ENCODE assay signal across 8 mouse cellular contexts in the genomic region with DNA sequence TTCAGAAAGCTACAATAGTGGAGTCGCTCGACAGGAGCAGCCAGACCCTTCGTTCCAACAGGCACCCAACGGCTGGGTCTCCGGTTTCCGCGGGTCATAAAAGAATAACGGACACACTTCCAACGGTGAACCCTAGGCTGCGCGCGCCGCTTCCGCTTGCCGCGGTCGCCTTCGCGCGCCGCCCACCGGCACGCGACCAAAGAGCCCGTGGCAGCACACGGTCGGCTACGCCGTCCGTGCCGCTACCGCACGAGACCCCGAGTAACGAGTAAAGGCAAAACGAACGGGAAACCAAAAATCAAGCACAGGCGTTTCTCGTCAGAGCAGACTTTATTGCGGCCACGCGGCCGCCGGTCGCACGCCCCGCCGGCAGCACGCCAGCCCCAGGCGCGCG. TPM values are rescaled to one million over a fixed set of nuclear protein-coding genes. Genes with fewer than 3 reads are reported as not detected.
DNase-seq lines count a peak whose midpoint lies in the region.

No protein-coding gene starts in this region.

- peak overlapping the region; percentile 96 for H3K27ac ChIP-seq in embryonic facial prominence, embryonic 10.5 days (replicated peaks)

- peak overlapping the region; percentile 100 for H3K4me3 ChIP-seq in embryonic facial prominence, embryonic 10.5 days

- no peaks in the 10 kb centered on the region for H3K27me3 ChIP-seq in embryonic facial prominence, embryonic 10.5 days (replicated peaks; ENCODE audit: low read depth, poor library complexity, severe bottlenecking)

- H3K36me3 ChIP-seq in embryonic facial prominence, embryonic 10.5 days (replicated peaks) = peaks cover 21% of the 10 kb centered on the region

- DNase-seq in 3T3-L1 (ENCODE audit: low read depth, low spot score) (peak; percentile 86), liver (peak; percentile 89)
- DNase-seq in adrenal gland, postnatal 14 days = peak; percentile 93
- peak; percentile 88 for DNase-seq in embryonic facial prominence, embryonic 10.5 days (ENCODE audit: low spot score)
- peak; percentile 98 for DNase-seq in heart, adult 11 months
- peak; percentile 75 for DNase-seq in kidney, adult 8-10 months
- DNase-seq in monocyte, adult 2 months (ENCODE audit: low read depth in 1 of 2, low spot score in 2 of 2) = peak; percentile 34 to 58
- DNase-seq in spleen, postnatal 36 days (ENCODE audit: low spot score in 2 of 2) = peak; percentile 73 to 82

- H3K4me1 ChIP-seq in embryonic facial prominence, embryonic 10.5 days = peaks cover 34% of the 10 kb centered on the region

- under 1% methylated on average over 52 of the region's 52 CpGs for WGBS in embryonic facial prominence, embryonic 10.5 days

- no peaks in the 10 kb centered on the region for H3K9me3 ChIP-seq in embryonic facial prominence, embryonic 10.5 days

RNA-seq across cellular contexts. Expression of gene Yy1, which starts 0.6 kb away (rescaled TPM):
- 74.2 and 77.6 TPM in 2 replicates for total RNA-seq in adrenal gland, postnatal 14 days (2021)
- polyA plus RNA-seq in embryonic facial prominence, embryonic 10.5 days (2016; fragmentation: Nextera tagmentation; extraction: Ambion mirVana) = 14.0 and 15.0 TPM in 2 replicates

RNA-seq across cellular contexts. Expression of gene Slc25a29, which starts 43.5 kb away (rescaled TPM):
- 13.5 and 16.2 TPM in 2 replicates for total RNA-seq in adrenal gland, postnatal 14 days (2021)
- polyA plus RNA-seq in embryonic facial prominence, embryonic 10.5 days (2016; fragmentation: Nextera tagmentation; extraction: Ambion mirVana) = 12.9 and 13.6 TPM in 2 replicates

RNA-seq across cellular contexts. Expression of gene Slc25a47, which starts 43.7 kb away (rescaled TPM):
- 16.3 and 33.9 TPM in 2 replicates for total RNA-seq in adrenal gland, postnatal 14 days (2021)
- 13.1 and 15.2 TPM in 2 replicates for polyA plus RNA-seq in embryonic facial prominence, embryonic 10.5 days (2016; fragmentation: Nextera tagmentation; extraction: Ambion mirVana)

Comparison
In these comparisons a context has a peak if more than half of its experiments do, and no peak if none do; other contexts are left out.
1. Peak in every context shown above with its lines: DNase-seq, H3K4me3 ChIP-seq and H3K27ac ChIP-seq.
2. DNase-seq: peak in every context shown above with its lines; median percentile 98 in heart, adult 11 months; 93 in adrenal gland, postnatal 14 days; 89 in liver; 88 in embryonic facial prominence, embryonic 10.5 days; 86 in 3T3-L1; 78 in spleen, postnatal 36 days; 75 in kidney, adult 8-10 months; 46 in monocyte, adult 2 months.